Mouse (Mus musculus): Measurements from ENCODE around the gene Tcf25.

GRCm38 (mm10) chr8:123402730-123403326 lies 29.3 kb downstream of the Tcf25 start:
- TF ChIP-seq CTCF (IDR thresholded peaks at IDR 0.05; ENCODE audit: borderline replicate concordance, insufficient read depth, low read depth, low read length) (no peak), POLR2A (IDR thresholded peaks at IDR 0.05; ENCODE audit: borderline replicate concordance, insufficient read depth, low read length) (no peak)

Data from cerebellum, adult 2 months (tissue).